Mouse (Mus musculus): ENCODE measurements around the gene Alkbh1.

DNA sequence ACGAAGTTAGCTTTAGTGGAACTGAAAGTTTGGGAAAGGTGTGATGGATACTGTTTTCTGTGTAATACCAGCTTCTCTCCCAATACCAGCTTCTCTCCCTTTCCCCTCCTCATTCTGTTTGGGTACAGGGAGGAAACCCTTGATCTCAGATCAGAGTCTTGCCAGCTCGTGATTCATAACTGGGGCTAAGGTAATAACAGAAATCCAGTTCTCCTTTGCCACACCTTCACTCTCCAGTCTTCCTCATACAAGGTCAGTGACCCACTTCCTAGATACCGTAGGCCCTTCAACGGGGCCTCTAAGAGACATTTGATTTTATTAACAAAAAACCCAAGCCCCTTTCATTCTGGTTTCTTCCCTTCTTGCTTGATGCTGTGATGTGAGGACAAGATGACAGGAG lies 38.7 kb downstream of the Alkbh1 start:
- no peak for TF ChIP-seq CTCF (conservative IDR thresholded peaks at IDR 0.05 in 1 of 2, IDR thresholded peaks at IDR 0.05 in 1 of 2; ENCODE audit: low read depth in 2 of 2, low read length in 2 of 2)
- no peak for TF ChIP-seq UBTF (IDR thresholded peaks at IDR 0.05; ENCODE audit: low read depth, low read length)
- TF ChIP-seq RCOR1 (conservative IDR thresholded peaks at IDR 0.05; ENCODE audit: low read depth, low read length), result no peak
